Mouse (Mus musculus) kidney, adult 2 months (tissue): ENCODE measurements around the gene Cecr2.
A peak's percentile ranks its signal among the peaks of the same experiment; 100 is the strongest.

Source experiments
- CTCF ChIP-seq: fragments of 200-500 bp; conservative IDR thresholded peaks from 2 replicates; pipeline ENCODE4 v1.5.1; 2011; ENCODE audit warnings: low read depth, mild to moderate bottlenecking, control low read depth, low read length, moderate library complexity, mixed read lengths; ENCODE audit not compliant: insufficient read depth, insufficient read length
- POLR2A ChIP-seq: fragments of 200-500 bp; IDR thresholded peaks from one replicate; pipeline ENCODE4 v1.6.1; 2011; ENCODE audit warnings: low read depth, low read length, control low read depth

DNA sequence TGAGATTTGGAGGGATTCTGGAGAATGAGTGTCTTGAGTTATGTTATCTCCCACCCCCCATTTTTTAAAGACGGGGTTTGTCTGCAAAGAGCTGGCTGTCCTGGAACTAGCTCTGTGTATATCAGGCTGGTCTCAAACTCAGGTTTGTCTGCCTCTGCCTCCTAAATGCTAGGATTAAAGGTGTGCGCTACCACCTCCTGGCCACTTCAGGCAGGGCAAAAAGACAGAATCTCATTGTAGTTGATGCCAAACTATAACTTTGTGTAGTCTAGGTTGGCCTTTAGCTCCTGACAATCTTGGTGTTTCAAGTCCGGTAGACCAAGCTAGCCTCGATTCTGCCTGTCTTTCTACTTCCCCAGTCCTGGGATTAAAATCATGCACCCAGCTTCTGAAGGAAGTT lies 8.7 kb downstream of the Cecr2 start:
- TF ChIP-seq POLR2A, result no peak
- TF ChIP-seq CTCF, result peak; percentile 66
